Mouse (Mus musculus): Measurements from ENCODE around the gene Msi2. TPM values are rescaled to one million over a fixed set of nuclear protein-coding genes. Genes with fewer than 3 reads are reported as not detected.

Msi2 gene
- polyA plus RNA-seq, 1 experiment from 2014 or later = 24.5 TPM

DNA sequence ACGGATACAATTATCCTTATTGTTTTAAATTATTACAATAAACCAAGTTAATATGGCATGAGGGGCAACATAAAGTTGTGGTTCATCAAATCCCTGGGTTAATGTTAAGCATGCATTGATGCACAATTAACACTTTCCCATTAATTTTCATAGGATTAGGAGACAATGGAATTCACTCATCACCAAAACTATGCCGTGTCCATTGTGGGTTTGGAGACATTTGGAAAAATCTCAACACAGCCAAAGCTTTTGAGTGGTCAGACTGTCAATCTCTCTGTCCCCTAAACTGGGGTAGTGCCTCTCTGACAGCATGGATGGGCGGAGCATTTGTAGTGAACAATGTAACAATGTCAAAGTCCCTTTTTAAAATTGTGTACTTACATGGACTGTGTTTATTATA is 1.3 kb upstream of the Msi2 start:
- Histone ChIP-seq H3K9me3 (replicated peaks; ENCODE audit: low read length) (no peaks in the 10 kb centered on the region), H3K27ac (no peak overlapping the region), H3K4me1 (replicated peaks; ENCODE audit: insufficient read depth, low read length) (no peaks in the 10 kb centered on the region; the same call in 1 of the 2 replicates), H3K27me3 (ENCODE audit: insufficient read depth, low read length) (no peaks in the 10 kb centered on the region), H3K9ac (ENCODE audit: low read depth, low read length) (no peak overlapping the region), H3K4me2 (ENCODE audit: low read length) (peak overlapping the region; percentile 99; the same call in 1 of the 2 replicates), H3K4me3 (replicated peaks; ENCODE audit: low read depth, low read length) (no peak overlapping the region), H3K36me3 (ENCODE audit: insufficient read depth, low read length) (no peaks in the 10 kb centered on the region)
- ATAC-seq (replicated peaks; ENCODE audit: low FRiP score, low read depth) (no peak), DNase-seq (ENCODE audit: low spot score) (no peak)
- no peak for TF ChIP-seq CTCF (IDR thresholded peaks at IDR 0.05; ENCODE audit: low read depth)
- WGBS = 61% methylated on average over 3 of the region's 3 CpGs

DNA sequence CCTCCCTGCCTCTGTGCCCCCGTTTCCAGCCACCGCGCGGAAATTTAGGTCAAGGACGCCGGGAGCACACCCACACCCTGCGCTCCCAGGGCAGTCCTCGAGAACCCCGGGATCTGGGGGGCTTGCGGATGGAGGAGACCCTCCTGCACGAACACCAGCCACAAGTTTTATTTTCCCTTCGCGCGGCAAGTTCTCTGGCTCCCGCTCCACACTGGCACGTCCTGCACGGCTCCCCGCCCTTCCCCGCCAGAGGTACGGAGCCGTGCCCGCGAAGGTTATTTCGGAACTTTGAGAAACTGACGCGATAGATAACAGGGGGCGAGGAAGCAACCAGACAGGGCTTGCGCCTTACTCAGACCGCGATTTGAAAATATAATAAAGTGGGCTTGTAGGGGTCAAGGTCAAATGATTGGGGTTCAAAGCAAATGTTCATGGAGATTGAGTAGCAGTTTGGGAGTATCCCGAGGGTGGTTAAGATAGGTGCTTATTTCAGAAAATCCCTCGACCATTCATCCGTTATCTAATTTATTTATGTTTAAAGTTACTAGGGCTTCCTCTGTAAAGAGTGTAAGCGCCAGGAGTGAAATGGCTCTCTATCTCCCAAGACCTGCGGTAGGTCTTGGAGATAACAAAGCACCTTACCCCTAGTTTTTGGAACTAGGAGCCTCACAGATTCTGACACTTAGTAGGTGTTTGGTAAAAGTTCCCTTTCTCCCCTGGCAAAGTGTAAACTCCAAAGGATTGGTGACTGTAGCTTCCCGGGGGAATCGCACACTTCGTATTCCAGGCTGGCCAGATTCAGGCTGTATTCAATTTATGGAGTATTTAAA is 668 bp upstream of the Msi2 start:
- no peak for TF ChIP-seq CTCF (IDR thresholded peaks at IDR 0.05; ENCODE audit: low read depth)
- 7% methylated on average over 34 of the region's 38 CpGs for WGBS
- peak; percentile 51 for DNase-seq (ENCODE audit: low spot score)
- Histone ChIP-seq H3K27me3 (ENCODE audit: insufficient read depth, low read length) (no peaks in the 10 kb centered on the region), H3K4me1 (replicated peaks; ENCODE audit: insufficient read depth, low read length) (no peaks in the 10 kb centered on the region; the same call in 1 of the 2 replicates), H3K27ac (peak overlapping the region; percentile 96), H3K36me3 (ENCODE audit: insufficient read depth, low read length) (no peaks in the 10 kb centered on the region), H3K9ac (ENCODE audit: low read depth, low read length) (peak overlapping the region; percentile 96), H3K4me2 (ENCODE audit: low read length) (peak overlapping the region; percentile 99), H3K4me3 (replicated peaks; ENCODE audit: low read depth, low read length) (peak overlapping the region; percentile 95), H3K9me3 (replicated peaks; ENCODE audit: low read length) (no peaks in the 10 kb centered on the region)
- peak; percentile 26 for ATAC-seq (replicated peaks; ENCODE audit: low FRiP score, low read depth)

- no peaks in the 10 kb centered on the region for H3K27me3 ChIP-seq (ENCODE audit: insufficient read depth, low read length)
- H3K4me1 ChIP-seq (replicated peaks; ENCODE audit: insufficient read depth, low read length) = no peaks in the 10 kb centered on the region; the same call in none of the 2 replicates
- H3K36me3 ChIP-seq (ENCODE audit: insufficient read depth, low read length) = no peaks in the 10 kb centered on the region
- no peak for TF ChIP-seq CTCF (IDR thresholded peaks at IDR 0.05; ENCODE audit: low read depth)
- H3K27ac ChIP-seq = peak overlapping the region; percentile 96
- H3K9me3 ChIP-seq (replicated peaks; ENCODE audit: low read length) = no peaks in the 10 kb centered on the region
- H3K4me3 ChIP-seq (replicated peaks; ENCODE audit: low read depth, low read length) = peak overlapping the region; percentile 95
- peak; percentile 68 for DNase-seq (ENCODE audit: low spot score)
- WGBS = 0% methylated on average over 28 of the region's 38 CpGs
- H3K4me2 ChIP-seq (ENCODE audit: low read length) = peak overlapping the region; percentile 99
- ATAC-seq (replicated peaks; ENCODE audit: low FRiP score, low read depth) = peak; percentile 60
- H3K9ac ChIP-seq (ENCODE audit: low read depth, low read length) = peak overlapping the region; percentile 96
Observed at GRCm38 (mm10) chr11:88717644-88718049, 666 bp downstream of the Msi2 start.

DNA sequence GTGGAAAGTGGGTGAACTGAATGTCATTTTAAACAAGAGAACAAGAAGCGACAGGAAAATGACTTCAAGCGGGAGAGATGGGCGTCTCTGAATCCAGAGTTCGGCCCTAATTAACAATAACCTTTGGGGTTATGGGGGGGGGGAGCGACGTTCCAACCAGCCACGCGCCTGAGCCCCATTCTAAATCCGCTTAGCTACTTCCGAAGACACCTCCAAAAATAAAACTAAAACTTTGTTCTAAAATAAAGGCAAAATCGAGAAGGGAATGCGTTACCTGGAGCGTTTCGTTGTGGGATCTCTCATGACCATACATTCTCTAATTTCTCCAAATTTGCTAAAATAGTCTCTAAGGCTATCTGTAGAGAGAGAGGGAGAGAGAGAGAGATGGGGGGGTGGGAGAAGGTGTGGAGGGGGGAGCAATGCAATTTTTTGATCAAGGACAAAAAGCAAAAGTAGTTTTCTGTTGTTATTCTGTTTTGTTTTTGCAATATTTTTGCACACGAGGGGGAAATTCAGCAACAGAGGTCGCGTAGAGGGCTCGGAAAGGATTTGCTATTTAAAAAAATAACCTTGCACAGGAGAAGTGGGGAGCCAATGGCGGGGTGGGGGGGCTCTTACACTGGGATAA is 1.2 kb downstream of the Msi2 start:
- no peaks in the 10 kb centered on the region for H3K9me3 ChIP-seq (replicated peaks; ENCODE audit: low read length)
- no peaks in the 10 kb centered on the region; the same call in none of the 2 replicates for H3K4me1 ChIP-seq (replicated peaks; ENCODE audit: insufficient read depth, low read length)
- no peaks in the 10 kb centered on the region for H3K36me3 ChIP-seq (ENCODE audit: insufficient read depth, low read length)
- no peak for DNase-seq (ENCODE audit: low spot score)
- peak overlapping the region; percentile 96 for H3K27ac ChIP-seq
- peak overlapping the region; percentile 95 for H3K4me3 ChIP-seq (replicated peaks; ENCODE audit: low read depth, low read length)
- peak overlapping the region; percentile 96 for H3K9ac ChIP-seq (ENCODE audit: low read depth, low read length)
- no peaks in the 10 kb centered on the region for H3K27me3 ChIP-seq (ENCODE audit: insufficient read depth, low read length)
- ATAC-seq (replicated peaks; ENCODE audit: low FRiP score, low read depth) = no peak
- peak overlapping the region; percentile 99 for H3K4me2 ChIP-seq (ENCODE audit: low read length)
- TF ChIP-seq CTCF (IDR thresholded peaks at IDR 0.05; ENCODE audit: low read depth) = no peak
- under 1% methylated on average over 19 of the region's 19 CpGs for WGBS

DNA sequence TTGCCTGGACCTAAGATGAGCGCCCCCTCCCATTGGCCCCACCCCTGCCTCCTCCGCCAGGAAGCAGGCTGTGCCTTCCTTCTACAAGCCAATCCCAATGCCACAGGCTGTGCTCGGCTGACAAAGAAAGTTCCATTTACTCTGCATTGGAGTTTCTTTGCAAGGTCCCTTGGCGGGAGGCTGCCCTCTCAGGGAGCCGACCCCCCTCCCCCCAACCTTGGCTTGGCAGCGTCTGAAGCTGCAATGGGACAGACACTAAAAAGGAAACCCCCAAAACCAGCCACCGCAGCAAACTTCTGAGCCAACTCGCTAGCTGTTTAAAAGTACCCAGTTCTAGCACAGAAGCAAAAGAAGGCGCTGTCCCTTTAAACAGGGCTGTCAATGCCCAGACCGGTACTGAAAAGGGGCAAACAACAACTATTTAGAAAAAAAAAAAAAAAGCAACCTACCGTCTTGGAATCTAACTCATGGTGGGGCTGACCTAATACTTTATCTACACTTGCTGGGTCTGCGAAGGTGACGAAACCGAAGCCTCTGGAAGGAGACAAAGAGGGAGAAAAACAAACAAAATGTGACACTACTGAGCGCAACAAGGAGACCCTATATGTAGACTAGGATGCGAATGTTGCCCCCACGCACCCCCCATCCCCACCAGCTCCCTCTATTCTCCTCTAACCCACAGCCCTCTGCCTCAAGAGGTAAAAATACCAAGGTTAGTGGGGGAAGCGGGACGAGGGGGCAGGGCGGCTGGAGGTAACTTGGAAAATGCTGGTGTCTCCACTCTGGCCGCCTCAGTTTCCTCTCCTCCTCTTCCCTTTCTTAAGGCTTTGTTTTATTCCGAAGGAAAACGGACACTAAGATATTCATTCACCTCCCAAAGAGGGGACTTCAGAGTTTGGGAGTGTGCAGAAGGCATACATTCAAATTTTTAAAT is 2.0 kb downstream of the Msi2 start:
- no peak for TF ChIP-seq CTCF (IDR thresholded peaks at IDR 0.05; ENCODE audit: low read depth)
- Histone ChIP-seq H3K9me3 (replicated peaks; ENCODE audit: low read length) (no peaks in the 10 kb centered on the region), H3K9ac (ENCODE audit: low read depth, low read length) (peak overlapping the region; percentile 96), H3K4me2 (ENCODE audit: low read length) (peak overlapping the region; percentile 99), H3K27ac (peak overlapping the region; percentile 96), H3K4me3 (replicated peaks; ENCODE audit: low read depth, low read length) (peak overlapping the region; percentile 95), H3K36me3 (ENCODE audit: insufficient read depth, low read length) (no peaks in the 10 kb centered on the region), H3K27me3 (ENCODE audit: insufficient read depth, low read length) (no peaks in the 10 kb centered on the region), H3K4me1 (replicated peaks; ENCODE audit: insufficient read depth, low read length) (no peaks in the 10 kb centered on the region; the same call in none of the 2 replicates)
- no peak for ATAC-seq (replicated peaks; ENCODE audit: low FRiP score, low read depth)
- no peak for DNase-seq (ENCODE audit: low spot score)
- WGBS = 2% methylated on average over 23 of the region's 23 CpGs

Data from kidney, postnatal 0 days (tissue).